24 mouse cellular contexts compared by ENCODE assay signal in genomic region chr1:151166031-151166430, GRCm38 (mm10). TPM values are rescaled to one million over a fixed set of nuclear protein-coding genes. Genes with fewer than 3 reads are reported as not detected.
A peak's percentile ranks its signal among the peaks of the same experiment; 100 is the strongest.
DNase-seq lines count a peak whose midpoint lies in the region; ATAC-seq and TF ChIP-seq lines count a peak whose summit lies in the region.
"Had no signal": no experiment of that assay in that cellular context is flagged by ENCODE, and none has a peak within 500 bp of the region (broad histone marks: within the 10 kb centered on the region; RNA-seq: fewer than 3 reads in every experiment).

No protein-coding gene starts in this region.

- H3K27me3 ChIP-seq in kidney, adult 2 months (replicated peaks; ENCODE audit: control insufficient read depth, insufficient read depth, low read length): no peaks in the 10 kb centered on the region
- no peaks in the 10 kb centered on the region for H3K27me3 ChIP-seq in liver, embryonic 14.5 days (ENCODE audit: control insufficient read depth, insufficient read depth, low read length)
- H3K27me3 ChIP-seq: limb, embryonic 15.5 days had no signal

- TF ChIP-seq CTCF in kidney, adult 2 months (conservative IDR thresholded peaks at IDR 0.05; ENCODE audit: insufficient read depth, insufficient read length, low read depth, low read length): no peak
- no peak for TF ChIP-seq CTCF in brain, embryonic 14.5 days (IDR thresholded peaks at IDR 0.05; ENCODE audit: borderline replicate concordance, extremely low read depth, insufficient read depth, insufficient read length)
- TF ChIP-seq CTCF in liver, embryonic 14.5 days (IDR thresholded peaks at IDR 0.05; ENCODE audit: low read depth): no peak

- intact Hi-C loops in gastrocnemius, postnatal 36 days (cut with DNase I): no loop called here

- WGBS in kidney, adult 2 months: 51% methylated on average over 8 of the region's 8 CpGs
- 13% methylated on average over 8 of the region's 8 CpGs for WGBS in liver, embryonic 14.5 days (ENCODE audit: insufficient replicate concordance)

- 0 out of 2 replicates have a peak, but pooled peaks have one; percentile 32 for ATAC-seq in liver, embryonic 14.5 days (ENCODE audit: insufficient read depth)
- ATAC-seq: inflammation-experienced regulatory T-cells, adult 6 months had no signal

- peaks cover 18% of the 10 kb centered on the region for H3K4me1 ChIP-seq in kidney, adult 2 months (ENCODE audit: control insufficient read depth, insufficient read depth, low read length)
- peaks cover 8 to 20% of the 10 kb centered on the region in 2 experiments for H3K4me1 ChIP-seq in liver, embryonic 14.5 days (replicated peaks; ENCODE audit: control insufficient read depth in 2 of 2, insufficient read depth in 2 of 2, low read length in 1 of 2)

- H3K27ac ChIP-seq in kidney, adult 2 months (ENCODE audit: insufficient read depth, low read depth, low read length): peak overlapping the region; percentile 52; the same call in 1 of the 2 replicates
- H3K27ac ChIP-seq in liver, embryonic 14.5 days: no peak overlapping the region
- H3K27ac ChIP-seq: embryonic facial prominence, embryonic 10.5 days; hindbrain, embryonic 10.5 days; layer of hippocampus, adult 2 months; limb, embryonic 15.5 days had no signal

- H3K9me3 ChIP-seq in liver, embryonic 14.5 days (ENCODE audit: control insufficient read depth, low read length): no peaks in the 10 kb centered on the region
- H3K9me3 ChIP-seq: embryonic facial prominence, embryonic 10.5 days; hindbrain, embryonic 10.5 days; limb, embryonic 15.5 days had no signal

- TF ChIP-seq POLR2A in kidney, adult 2 months (IDR thresholded peaks at IDR 0.05; ENCODE audit: low read depth, low read length): no peak
- TF ChIP-seq POLR2A in brain, embryonic 14.5 days (IDR thresholded peaks at IDR 0.05; ENCODE audit: borderline replicate concordance, extremely low read depth, insufficient read depth, insufficient read length, poor library complexity, severe bottlenecking): no peak

- no peak overlapping the region; the same call in 1 of the 2 replicates for H3K9ac ChIP-seq in liver, embryonic 14.5 days (replicated peaks)
- H3K9ac ChIP-seq: limb, embryonic 15.5 days had no signal

- DNase-seq in kidney, adult 2 months: no peak
- no peak for DNase-seq in kidney, postnatal 36 days
- DNase-seq in 416B (ENCODE audit: low read depth): peak; percentile 49
- peak; percentile 40 for DNase-seq in brain, embryonic 14.5 days (ENCODE audit: low read depth)
- DNase-seq in liver, embryonic 14.5 days (ENCODE audit: low read depth in 3 of 3, low spot score in 3 of 3): no peak
- DNase-seq in gastrocnemius, postnatal 36 days: no peak
- no peak for DNase-seq in B cell, adult 2 months
- DNase-seq in layer of hippocampus, postnatal 10 days (ENCODE audit: low spot score in 2 of 2): no peak
- DNase-seq: adrenal gland, postnatal 14 days; cerebellum, adult 9-10 months; lung, postnatal 36 days; spleen, adult 18-20 months; thymus, postnatal 14 days had no signal

- no peak overlapping the region for H3K4me2 ChIP-seq in liver, embryonic 14.5 days (ENCODE audit: low read depth)
- H3K4me2 ChIP-seq: limb, embryonic 15.5 days had no signal

- H3K36me3 ChIP-seq in kidney, adult 2 months (ENCODE audit: control insufficient read depth, insufficient read depth, low read length): no peaks in the 10 kb centered on the region
- H3K36me3 ChIP-seq in liver, embryonic 14.5 days (replicated peaks; ENCODE audit: control insufficient read depth, insufficient read depth, low read depth): no peaks in the 10 kb centered on the region
- H3K36me3 ChIP-seq: embryonic facial prominence, embryonic 10.5 days; hindbrain, embryonic 10.5 days; limb, embryonic 15.5 days had no signal

- H3K4me3 ChIP-seq in kidney, adult 2 months (ENCODE audit: insufficient read depth, low read depth, low read length): no peak overlapping the region
- H3K4me3 ChIP-seq in liver, embryonic 14.5 days (ENCODE audit: insufficient read depth in 1 of 2, low read depth in 2 of 2, low read length in 2 of 2): no peak overlapping the region
- H3K4me3 ChIP-seq: embryonic facial prominence, embryonic 10.5 days; erythroblast, embryonic 14.5 days; hindbrain, embryonic 10.5 days; layer of hippocampus, adult 2 months; limb, embryonic 15.5 days had no signal

- no peak for TF ChIP-seq EP300 in liver, embryonic 14.5 days (IDR thresholded peaks at IDR 0.05; ENCODE audit: low read depth)

RNA-seq across cellular contexts. Expression of gene Gm47985, which starts 16.3 kb away (rescaled TPM):
- not detected in 2 replicates for polyA plus RNA-seq in kidney, adult 2 months (2012; rRNA removed)
- polyA plus RNA-seq in brain, embryonic 14.5 days (2012; rRNA removed): 0.05 TPM in 1 of 2 replicates, not detected in the other
- polyA plus RNA-seq in liver, embryonic 14.5 days (2012; rRNA removed): 2.0 and 2.1 TPM in 2 replicates
- 1.7 and 2.2 TPM in 2 replicates for polyA plus RNA-seq in liver, embryonic 14.5 days (2014; fragmentation: Nextera tagmentation; extraction: Ambion mirVana)
- not detected for total RNA-seq in gastrocnemius, postnatal 36 days (2021)
- not detected for total RNA-seq in layer of hippocampus, postnatal 10 days (2021)
- total RNA-seq: adrenal gland, postnatal 14 days; layer of hippocampus, adult 2 months; left cerebral cortex, postnatal 10 days had no signal
- polyA plus RNA-seq: erythroblast, embryonic 14.5 days; heart, embryonic 14.5 days; limb, embryonic 15.5 days; neural tube, embryonic 14.5 days had no signal

RNA-seq across cellular contexts. Expression of gene Gm8947, which starts 26.1 kb away (rescaled TPM):
- 0.31 and 0.54 TPM in 2 replicates for polyA plus RNA-seq in kidney, adult 2 months (2012; rRNA removed)
- polyA plus RNA-seq in brain, embryonic 14.5 days (2012; rRNA removed): not detected in 2 replicates
- 0.92 and 1.4 TPM in 2 replicates for polyA plus RNA-seq in liver, embryonic 14.5 days (2012; rRNA removed)
- polyA plus RNA-seq in liver, embryonic 14.5 days (2014; fragmentation: Nextera tagmentation; extraction: Ambion mirVana): 0.45 and 1.2 TPM in 2 replicates
- total RNA-seq in gastrocnemius, postnatal 36 days (2021): under 1 TPM in 1 of 2 experiments, not detected in 1; 0.15 TPM
- not detected for total RNA-seq in layer of hippocampus, postnatal 10 days (2021)
- total RNA-seq: adrenal gland, postnatal 14 days; layer of hippocampus, adult 2 months; left cerebral cortex, postnatal 10 days had no signal
- polyA plus RNA-seq: embryonic facial prominence, embryonic 10.5 days; erythroblast, embryonic 14.5 days; heart, embryonic 14.5 days; inflammation-experienced regulatory T-cells, adult 6 months; limb, embryonic 15.5 days; neural tube, embryonic 14.5 days had no signal

RNA-seq across cellular contexts. Expression of gene Gm47995, which starts 32.2 kb away (rescaled TPM):
- not detected in 2 replicates for polyA plus RNA-seq in kidney, adult 2 months (2012; rRNA removed)
- polyA plus RNA-seq in brain, embryonic 14.5 days (2012; rRNA removed): not detected in 2 replicates
- 0.88 and 1.1 TPM in 2 replicates for polyA plus RNA-seq in liver, embryonic 14.5 days (2012; rRNA removed)
- polyA plus RNA-seq in liver, embryonic 14.5 days (2014; fragmentation: Nextera tagmentation; extraction: Ambion mirVana): 0.71 and 0.76 TPM in 2 replicates
- under 1 TPM in 1 of 2 experiments, not detected in 1; 0.69 TPM for total RNA-seq in gastrocnemius, postnatal 36 days (2021)
- not detected for total RNA-seq in layer of hippocampus, postnatal 10 days (2021)
- total RNA-seq: adrenal gland, postnatal 14 days; layer of hippocampus, adult 2 months; left cerebral cortex, postnatal 10 days had no signal
- polyA plus RNA-seq: embryonic facial prominence, embryonic 10.5 days; erythroblast, embryonic 14.5 days; heart, embryonic 14.5 days; inflammation-experienced regulatory T-cells, adult 6 months; neural tube, embryonic 14.5 days; stomach, embryonic 16.5 days had no signal

RNA-seq across cellular contexts. Expression of gene 3110040M04Rik, which starts 37.9 kb away (rescaled TPM):
- 0.13 and 0.19 TPM in 2 replicates for polyA plus RNA-seq in kidney, adult 2 months (2012; rRNA removed)
- not detected in 2 replicates for polyA plus RNA-seq in brain, embryonic 14.5 days (2012; rRNA removed)
- polyA plus RNA-seq in liver, embryonic 14.5 days (2012; rRNA removed): 1.2 and 1.5 TPM in 2 replicates
- 1.2 and 1.3 TPM in 2 replicates for polyA plus RNA-seq in liver, embryonic 14.5 days (2014; fragmentation: Nextera tagmentation; extraction: Ambion mirVana)
- not detected for total RNA-seq in gastrocnemius, postnatal 36 days (2021)
- not detected for total RNA-seq in layer of hippocampus, postnatal 10 days (2021)
- total RNA-seq: adrenal gland, postnatal 14 days; layer of hippocampus, adult 2 months; left cerebral cortex, postnatal 10 days had no signal
- polyA plus RNA-seq: embryonic facial prominence, embryonic 10.5 days; gonadal fat pad, adult 2 months; heart, embryonic 14.5 days; hindbrain, embryonic 10.5 days; inflammation-experienced regulatory T-cells, adult 6 months; limb, embryonic 15.5 days; neural tube, embryonic 14.5 days had no signal

RNA-seq across cellular contexts. Expression of gene Gm47996, which starts 43.9 kb away (rescaled TPM):
- not detected in 2 replicates for polyA plus RNA-seq in kidney, adult 2 months (2012; rRNA removed)
- 0.08 TPM in 1 of 2 replicates, not detected in the other for polyA plus RNA-seq in brain, embryonic 14.5 days (2012; rRNA removed)
- 0.42 and 0.52 TPM in 2 replicates for polyA plus RNA-seq in liver, embryonic 14.5 days (2012; rRNA removed)
- polyA plus RNA-seq in liver, embryonic 14.5 days (2014; fragmentation: Nextera tagmentation; extraction: Ambion mirVana): 0.46 TPM in 1 of 2 replicates, not detected in the other
- under 1 TPM in 1 of 2 experiments, not detected in 1; 0.31 TPM for total RNA-seq in gastrocnemius, postnatal 36 days (2021)
- not detected for total RNA-seq in layer of hippocampus, postnatal 10 days (2021)
- total RNA-seq: adrenal gland, postnatal 14 days; layer of hippocampus, adult 2 months; left cerebral cortex, postnatal 10 days had no signal
- polyA plus RNA-seq: embryonic facial prominence, embryonic 10.5 days; erythroblast, embryonic 14.5 days; heart, embryonic 14.5 days; inflammation-experienced regulatory T-cells, adult 6 months; neural tube, embryonic 14.5 days; stomach, embryonic 16.5 days had no signal

Comparison
In these comparisons a context has a peak if more than half of its experiments do, and no peak if none do; other contexts are left out.
1. DNase-seq: peak in 416B (single experiment) and brain, embryonic 14.5 days (single experiment); none in kidney, adult 2 months (single experiment), kidney, postnatal 36 days (0 of 2), liver, embryonic 14.5 days (0 of 3), gastrocnemius, postnatal 36 days (0 of 2), B cell, adult 2 months (0 of 2) and layer of hippocampus, postnatal 10 days (0 of 2).